Mouse (Mus musculus): Measurements from ENCODE around the gene Olfr1126. TPM values are rescaled to one million over a fixed set of nuclear protein-coding genes. Genes with fewer than 3 reads are reported as not detected.

Olfr1126 gene
- total and polyA plus RNA-seq, 3 experiments: not detected

DNA sequence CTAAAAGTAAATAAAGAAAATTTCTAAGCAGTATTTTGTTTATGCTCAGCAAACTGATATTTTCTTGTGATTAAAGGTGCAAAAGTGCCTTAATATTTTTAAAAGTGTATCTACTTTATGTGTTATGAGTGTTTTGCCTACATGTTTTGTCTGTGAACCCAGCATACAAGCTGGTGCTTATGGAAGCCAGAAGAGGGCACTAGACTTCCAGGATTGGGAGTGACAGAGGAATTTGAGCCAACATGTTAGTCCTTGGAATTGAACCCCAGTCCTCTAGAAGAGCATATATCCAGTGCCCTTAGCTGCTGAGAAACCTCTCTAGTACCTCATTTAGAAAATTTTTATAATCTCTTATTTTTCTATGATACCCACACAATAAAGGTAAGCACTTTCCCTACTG, 26.4 kb downstream of the Olfr1126 start:
- no peak overlapping the region for H3K4me3 ChIP-seq (replicated peaks in 1 of 3; ENCODE audit: low read depth in 2 of 3, low read length in 2 of 3, poor library complexity in 1 of 3)
- no peaks in the 10 kb centered on the region for H3K36me3 ChIP-seq (replicated peaks in 1 of 2; ENCODE audit: control insufficient read depth in 1 of 2, insufficient read depth in 1 of 2, low read length in 1 of 2)
- TF ChIP-seq GABPA (IDR thresholded peaks at IDR 0.05; ENCODE audit: insufficient replicate concordance, low read depth, low read length) (no peak), ZNF384 (IDR thresholded peaks at IDR 0.05; ENCODE audit: low read depth, low read length) (no peak), JUND (conservative IDR thresholded peaks at IDR 0.05; ENCODE audit: low read depth, low read length) (no peak), BHLHE40 (IDR thresholded peaks at IDR 0.05; ENCODE audit: low read depth, low read length) (no peak), TCF12 (IDR thresholded peaks at IDR 0.05; ENCODE audit: low read depth, low read length) (no peak), ELF1 (IDR thresholded peaks at IDR 0.05; ENCODE audit: low read depth, low read length) (no peak), ETS1 (conservative IDR thresholded peaks at IDR 0.05; ENCODE audit: low read depth, low read length) (no peak), MAZ (IDR thresholded peaks at IDR 0.05; ENCODE audit: low read depth, low read length) (no peak), CHD2 (IDR thresholded peaks at IDR 0.05; ENCODE audit: low read length) (no peak), POLR2AphosphoS2 (IDR thresholded peaks at IDR 0.05; ENCODE audit: low read depth, low read length) (no peak), MXI1 (IDR thresholded peaks at IDR 0.05; ENCODE audit: low read depth, low read length) (no peak), MAX (IDR thresholded peaks at IDR 0.05; ENCODE audit: low read length) (no peak), NRF1 (IDR thresholded peaks at IDR 0.05; ENCODE audit: low read depth, low read length) (no peak), USF1 (IDR thresholded peaks at IDR 0.05; ENCODE audit: low read depth, low read length) (no peak)
- no peaks in the 10 kb centered on the region for H3K4me1 ChIP-seq (ENCODE audit: control insufficient read depth in 1 of 2, insufficient read depth in 2 of 2)
- in situ Hi-C loops (cut with MboI; ENCODE audit: low pct_ligation_motif_present, low pct_unique_long_range_greater_than_20kb, low sequenced_read_pairs) (no loop called here), dilution Hi-C loops (cut with MboI; ENCODE audit: extremely low pct_ligation_motif_present, extremely low pct_unique_long_range_greater_than_20kb, low sequenced_read_pairs) (no loop called here)
- H3K27me3 ChIP-seq (replicated peaks): no peaks in the 10 kb centered on the region
- H3K79me2 ChIP-seq (replicated peaks; ENCODE audit: control insufficient read depth, extremely low read depth, insufficient read depth, poor library complexity, severe bottlenecking): no peaks in the 10 kb centered on the region
- no peak for DNase-seq (ENCODE audit: extremely low read depth)
- peaks cover 54% of the 10 kb centered on the region for H3K9me3 ChIP-seq (replicated peaks; ENCODE audit: low read length)
- no peak overlapping the region for H3K9ac ChIP-seq (ENCODE audit: insufficient read depth, low read depth)
- H3K27ac ChIP-seq (ENCODE audit: insufficient read depth, low read depth): no peak overlapping the region
- H3K4me2 ChIP-seq (ENCODE audit: insufficient read depth, low read depth, poor library complexity, severe bottlenecking): no peak overlapping the region

DNA sequence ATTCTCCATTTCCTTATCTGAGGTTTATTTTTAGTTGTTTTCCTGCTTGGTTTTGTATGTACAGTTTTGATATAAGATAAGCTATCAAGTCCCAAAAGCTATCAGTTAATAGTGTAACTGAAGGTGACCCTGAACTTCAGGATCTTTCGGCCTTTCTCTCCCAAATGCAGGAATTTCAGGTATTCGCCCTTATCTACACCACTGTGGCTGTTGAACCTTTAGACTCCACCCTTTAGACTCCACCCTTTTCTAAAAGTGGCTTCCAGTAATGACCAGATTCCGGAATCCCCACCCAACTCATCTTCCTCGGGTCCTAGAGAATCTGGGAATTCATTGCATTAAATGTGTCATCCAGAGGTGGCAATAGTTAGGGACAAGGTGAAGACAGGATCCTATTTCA, 27.4 kb downstream of the Olfr1126 start:
- no peak overlapping the region for H3K9ac ChIP-seq (ENCODE audit: insufficient read depth, low read depth)
- H3K27ac ChIP-seq (ENCODE audit: insufficient read depth, low read depth): no peak overlapping the region
- no peaks in the 10 kb centered on the region for H3K36me3 ChIP-seq (replicated peaks in 1 of 2; ENCODE audit: control insufficient read depth in 1 of 2, insufficient read depth in 1 of 2, low read length in 1 of 2)

More for the DNA sequence above, 27.4 kb downstream of the Olfr1126 start:
- no peak for DNase-seq (ENCODE audit: extremely low read depth)
- H3K4me3 ChIP-seq (replicated peaks in 1 of 3; ENCODE audit: low read depth in 2 of 3, low read length in 2 of 3, poor library complexity in 1 of 3): no peak overlapping the region
- H3K4me2 ChIP-seq (ENCODE audit: insufficient read depth, low read depth, poor library complexity, severe bottlenecking): no peak overlapping the region
- no peaks in the 10 kb centered on the region for H3K27me3 ChIP-seq (replicated peaks)
- H3K9me3 ChIP-seq (replicated peaks; ENCODE audit: low read length): peaks cover 61% of the 10 kb centered on the region
- no peak for TF ChIP-seq USF1 (IDR thresholded peaks at IDR 0.05; ENCODE audit: low read depth, low read length)
- no peak for TF ChIP-seq JUND (conservative IDR thresholded peaks at IDR 0.05; ENCODE audit: low read depth, low read length)
- TF ChIP-seq ETS1 (conservative IDR thresholded peaks at IDR 0.05; ENCODE audit: low read depth, low read length): no peak
- TF ChIP-seq RAD21 (IDR thresholded peaks at IDR 0.05; ENCODE audit: low read depth, low read length): no peak
- TF ChIP-seq MAZ (IDR thresholded peaks at IDR 0.05; ENCODE audit: low read depth, low read length): no peak
- TF ChIP-seq HCFC1 (IDR thresholded peaks at IDR 0.05; ENCODE audit: low read depth, low read length): no peak
- TF ChIP-seq IRF4 (IDR thresholded peaks at IDR 0.05; ENCODE audit: low read depth, low read length): no peak
- TF ChIP-seq ZC3H11A (IDR thresholded peaks at IDR 0.05; ENCODE audit: low read depth, low read length): no peak
- TF ChIP-seq BHLHE40 (IDR thresholded peaks at IDR 0.05; ENCODE audit: low read depth, low read length): no peak
- TF ChIP-seq ZNF384 (IDR thresholded peaks at IDR 0.05; ENCODE audit: low read depth, low read length): no peak
- TF ChIP-seq NRF1 (IDR thresholded peaks at IDR 0.05; ENCODE audit: low read depth, low read length): no peak
- no peak for TF ChIP-seq CTCF (conservative IDR thresholded peaks at IDR 0.05 in 1 of 2, IDR thresholded peaks at IDR 0.05 in 1 of 2; ENCODE audit: low read depth in 2 of 2, low read length in 2 of 2)
- no peak for TF ChIP-seq CHD1 (IDR thresholded peaks at IDR 0.05; ENCODE audit: low read depth, low read length)
- TF ChIP-seq TCF12 (IDR thresholded peaks at IDR 0.05; ENCODE audit: low read depth, low read length): no peak
- no peak for TF ChIP-seq MEF2A (IDR thresholded peaks at IDR 0.05; ENCODE audit: borderline replicate concordance, low read depth, low read length)
- TF ChIP-seq ELF1 (IDR thresholded peaks at IDR 0.05; ENCODE audit: low read depth, low read length): no peak
- no peak for TF ChIP-seq KAT2A (IDR thresholded peaks at IDR 0.05; ENCODE audit: insufficient replicate concordance, low read length)
- no peak for TF ChIP-seq EP300 (IDR thresholded peaks at IDR 0.05; ENCODE audit: low read length)
- dilution Hi-C loops (cut with MboI; ENCODE audit: extremely low pct_ligation_motif_present, extremely low pct_unique_long_range_greater_than_20kb, low sequenced_read_pairs) (no loop called here), in situ Hi-C loops (cut with MboI; ENCODE audit: low pct_ligation_motif_present, low pct_unique_long_range_greater_than_20kb, low sequenced_read_pairs) (no loop called here)
- H3K79me2 ChIP-seq (replicated peaks; ENCODE audit: control insufficient read depth, extremely low read depth, insufficient read depth, poor library complexity, severe bottlenecking): no peaks in the 10 kb centered on the region
- no peaks in the 10 kb centered on the region for H3K4me1 ChIP-seq (ENCODE audit: control insufficient read depth in 1 of 2, insufficient read depth in 2 of 2)
